Mouse (Mus musculus) mouse trophoblast stem cell (cell line): ENCODE data around the gene Traf7.

Experiments used
- in situ Hi-C, 2 experiments: fragments of 300-500 bp; cut with MseI, MboI; formaldehyde crosslinking; loops; 2 replicates in 1 of 2; 3 replicates in 1 of 2; pipeline ENCODE4 v1.15.1; 2025

Traf7 gene

GRCm38 (mm10) chr17:24477985-24478600 is 49.6 kb downstream of the Traf7 start:
- in situ Hi-C loops, result no loop called here

- in situ Hi-C loops, result no loop called here
Observed at GRCm38 (mm10) chr17:24477053-24477984, 50.4 kb downstream of the Traf7 start.

- in situ Hi-C loops, result no loop called here
Observed at GRCm38 (mm10) chr17:24476022-24476776, 51.5 kb downstream of the Traf7 start.

- in situ Hi-C loops, result no loop called here
Observed at GRCm38 (mm10) chr17:24475586-24475985, 52.2 kb downstream of the Traf7 start.

GRCm38 (mm10) chr17:24474557-24474956 is 53.2 kb downstream of the Traf7 start:
- in situ Hi-C loops, result no loop called here

- in situ Hi-C loops, result no loop called here
Observed at GRCm38 (mm10) chr17:24473612-24474275, 54.0 kb downstream of the Traf7 start, which contains the start of gene Bricd5. Bricd5 (plus strand) TSS chr17:24473884.

GRCm38 (mm10) chr17:24472512-24472911 is 55.2 kb downstream of the Traf7 start:
- in situ Hi-C loops, result no loop called here

GRCm38 (mm10) chr17:24470701-24471527 is 56.8 kb downstream of the Traf7 start:
- in situ Hi-C loops, result no loop called here

- in situ Hi-C loops, result no loop called here
Observed at GRCm38 (mm10) chr17:24469910-24470602, 57.7 kb downstream of the Traf7 start, which contains the start of the genes E4f1 and Pgp. E4f1 (minus strand) TSS chr17:24470313. Pgp (plus strand) TSS chr17:24470392.

- in situ Hi-C loops, result no loop called here
Observed at GRCm38 (mm10) chr17:24469336-24469909, 58.3 kb downstream of the Traf7 start.

- in situ Hi-C loops, result no loop called here
Observed at GRCm38 (mm10) chr17:24468636-24469246, 59.0 kb downstream of the Traf7 start.

- in situ Hi-C loops, result no loop called here
Observed at GRCm38 (mm10) chr17:24463374-24464133, 64.2 kb downstream of the Traf7 start.

- in situ Hi-C loops, result no loop called here
Observed at GRCm38 (mm10) chr17:24462932-24463331, 64.8 kb downstream of the Traf7 start.

- in situ Hi-C loops, result no loop called here
Observed at GRCm38 (mm10) chr17:24461580-24461979, 66.2 kb downstream of the Traf7 start.
